8 mouse cellular contexts compared by ENCODE assay signal in genomic region chr15:78709767-78710166, GRCm38 (mm10). TPM values are rescaled to one million over a fixed set of nuclear protein-coding genes. Genes with fewer than 3 reads are reported as not detected.
A peak's percentile ranks its signal among the peaks of the same experiment; 100 is the strongest.
DNase-seq lines count a peak whose midpoint lies in the region; ATAC-seq and TF ChIP-seq lines count a peak whose summit lies in the region.

No protein-coding gene starts in this region.

- peaks cover 84% of the 10 kb centered on the region for H3K27me3 ChIP-seq in heart, embryonic 12.5 days (replicated peaks)
- peaks cover 36% of the 10 kb centered on the region for H3K27me3 ChIP-seq in forebrain, embryonic 13.5 days

- H3K4me1 ChIP-seq in heart, embryonic 12.5 days (replicated peaks): peaks cover 4% of the 10 kb centered on the region
- H3K4me1 ChIP-seq in forebrain, embryonic 13.5 days: peaks cover 49% of the 10 kb centered on the region

- no peak overlapping the region for H3K9ac ChIP-seq in heart, embryonic 12.5 days
- H3K9ac ChIP-seq in forebrain, embryonic 13.5 days: no peak overlapping the region

- no peaks in the 10 kb centered on the region for H3K9me3 ChIP-seq in heart, embryonic 12.5 days (replicated peaks)
- H3K9me3 ChIP-seq in forebrain, embryonic 13.5 days (replicated peaks): no peaks in the 10 kb centered on the region

- TF ChIP-seq CTCF in left cerebral cortex, adult 2 months (IDR thresholded peaks at IDR 0.05): no peak

- H3K27ac ChIP-seq in heart, embryonic 12.5 days (ENCODE audit: poor library complexity, severe bottlenecking): no peak overlapping the region
- peak overlapping the region; percentile 57 for H3K27ac ChIP-seq in forebrain, embryonic 13.5 days
- H3K27ac ChIP-seq in left cerebral cortex, adult 2 months: peak overlapping the region; percentile 89

- ATAC-seq in heart, embryonic 12.5 days (ENCODE audit: insufficient number of reproducible peaks, low FRiP score): no peak
- ATAC-seq in forebrain, embryonic 13.5 days: peak; percentile 37

- H3K4me2 ChIP-seq in heart, embryonic 12.5 days: no peak overlapping the region
- peak overlapping the region; percentile 33; the same call in 1 of the 2 replicates for H3K4me2 ChIP-seq in forebrain, embryonic 13.5 days

- intact Hi-C loops in left cerebral cortex, adult 2 months (cut with DNase I): loop anchor here (5.0 to 10.0 kb wide), 2 partner anchors 167 to 275 kb away; partner anchors contain the start of gene Sstr3

- 30% methylated on average over 7 of the region's 7 CpGs for WGBS in heart, embryonic 12.5 days
- 19% methylated on average over 7 of the region's 7 CpGs for WGBS in forebrain, embryonic 13.5 days

- H3K36me3 ChIP-seq in heart, embryonic 12.5 days: no peaks in the 10 kb centered on the region
- H3K36me3 ChIP-seq in forebrain, embryonic 13.5 days (ENCODE audit: poor library complexity, severe bottlenecking): no peaks in the 10 kb centered on the region

- no peak overlapping the region for H3K4me3 ChIP-seq in heart, embryonic 12.5 days
- H3K4me3 ChIP-seq in forebrain, embryonic 13.5 days: no peak overlapping the region
- H3K4me3 ChIP-seq in left cerebral cortex, adult 2 months: peak overlapping the region; percentile 50

- peak; percentile 91 for DNase-seq in heart, adult 11 months
- peak; percentile 72 to 77 for DNase-seq in left cerebral cortex, adult 2 months (ENCODE audit: extremely low spot score in 1 of 2, low spot score in 2 of 2)
- peak; percentile 83 for DNase-seq in right cerebral cortex, adult 18-20 months
- DNase-seq in thymus, postnatal 25 days: no peak
- DNase-seq in spleen, postnatal 14 days (ENCODE audit: low spot score in 2 of 2): no peak
- no peak for DNase-seq in yolk sac, embryonic 10.5 days (ENCODE audit: low spot score)

RNA-seq across cellular contexts. Expression of gene Elfn2, which starts 8.8 kb away (rescaled TPM):
- not detected in 2 replicates for polyA plus RNA-seq in heart, embryonic 12.5 days (2016; fragmentation: Nextera tagmentation; extraction: Ambion mirVana)
- 1.7 and 1.8 TPM in 2 replicates for polyA plus RNA-seq in forebrain, embryonic 13.5 days (2015; fragmentation: Nextera tagmentation; extraction: Ambion mirVana)
- 100 to 1,000 TPM; 144 to 177 TPM for total RNA-seq in left cerebral cortex, adult 2 months (2021)

Comparison
In these comparisons a context has a peak if more than half of its experiments do, and no peak if none do; other contexts are left out.
1. DNase-seq: peak in heart, adult 11 months (single experiment), left cerebral cortex, adult 2 months (2 of 2) and right cerebral cortex, adult 18-20 months (single experiment); none in thymus, postnatal 25 days (single experiment), spleen, postnatal 14 days (0 of 2) and yolk sac, embryonic 10.5 days (single experiment).